Mouse (Mus musculus) liver, postnatal 0 days (tissue): ENCODE results near the gene Ankrd12. TPM values are rescaled to one million over a fixed set of nuclear protein-coding genes. Genes with fewer than 3 reads are reported as not detected.
A peak's percentile ranks its signal among the peaks of the same experiment; 100 is the strongest.

Experiments
- ATAC-seq: fragments of 200-750 bp; cut with Nextera tagmentation; 2 replicates; pipeline ENCODE4 v1.8.0; 2017; ENCODE audit warnings: mild to moderate bottlenecking, moderate library complexity
- DNase-seq: peaks from one replicate; pipeline ENCODE4 v3.0.0-alpha.2; 2016
- H3K27ac ChIP-seq: fragments of 300-500 bp; sonication (generic); 2 replicates; pipeline ENCODE4 v1.5.1; 2014; ENCODE audit warnings: antibody characterized with exemption, moderate library complexity, mild to moderate bottlenecking, low read depth
- H3K27me3 ChIP-seq: fragments of 300-500 bp; sonication (generic); 2 replicates; pipeline ENCODE4 v1.6.1; 2014; ENCODE audit warnings: low read length, control low read depth, mixed read lengths; ENCODE audit not compliant: insufficient read depth
- H3K36me3 ChIP-seq: fragments of 300-500 bp; sonication (generic); replicated peaks from 2 replicates; pipeline ENCODE4 v1.6.1; 2014; ENCODE audit warnings: mild to moderate bottlenecking, control low read depth, low read length, moderate library complexity, mixed read lengths; ENCODE audit not compliant: insufficient read depth
- H3K4me1 ChIP-seq: fragments of 300-500 bp; sonication (generic); 2 replicates; pipeline ENCODE4 v1.6.1; 2014; ENCODE audit warnings: antibody characterized with exemption, mild to moderate bottlenecking, control low read depth; ENCODE audit not compliant: insufficient read depth
- H3K4me2 ChIP-seq: fragments of 300-500 bp; sonication (generic); 2 replicates; pipeline ENCODE4 v1.6.1; 2014; ENCODE audit warnings: low read depth, mild to moderate bottlenecking, low read length, moderate library complexity, mixed read lengths
- H3K4me3 ChIP-seq: fragments of 300-500 bp; sonication (generic); 2 replicates; pipeline ENCODE4 v1.5.1; 2014; ENCODE audit warnings: low read depth, low read length
- H3K9ac ChIP-seq: fragments of 300-500 bp; sonication (generic); replicated peaks from 2 replicates; pipeline ENCODE4 v1.6.1; 2014; ENCODE audit warnings: mild to moderate bottlenecking, moderate library complexity
- H3K9me3 ChIP-seq: fragments of 300-500 bp; sonication (generic); 2 replicates; pipeline ENCODE4 v1.6.1; 2016; ENCODE audit warnings: mild to moderate bottlenecking, control low read depth, low read length, mixed read lengths
- CTCF ChIP-seq: sonication (generic); IDR thresholded peaks from 2 replicates; pipeline ENCODE4 v1.5.1; 2016; ENCODE audit warnings: antibody characterized with exemption, low read depth
- EP300 ChIP-seq: IDR thresholded peaks from 2 replicates; pipeline ENCODE4 v1.6.1; 2016; ENCODE audit warnings: antibody characterized with exemption, low read depth, mild to moderate bottlenecking
- WGBS: fragments of 180-500 bp; shearing (Covaris S2); extraction: QIAGEN DNeasy Blood & Tissue Kit; methylation state at CpG from one replicate; pipeline ENCODE4 v1.1.7; 2014; ENCODE audit not compliant: insufficient replicate concordance; 5-methylcytosine and 5-hydroxymethylcytosine counted together
- polyA plus RNA-seq: library from polyadenylated mRNA; unstranded; fragments of >200 nt; fragmentation: Nextera tagmentation; extraction: Ambion mirVana; gene quantifications from 2 replicates; pipeline ENCODE4 v1.2.1, GENCODE M21; 2015

The Ankrd12 gene
- polyA plus RNA-seq, result 7.9 and 8.2 TPM in 2 replicates

DNA sequence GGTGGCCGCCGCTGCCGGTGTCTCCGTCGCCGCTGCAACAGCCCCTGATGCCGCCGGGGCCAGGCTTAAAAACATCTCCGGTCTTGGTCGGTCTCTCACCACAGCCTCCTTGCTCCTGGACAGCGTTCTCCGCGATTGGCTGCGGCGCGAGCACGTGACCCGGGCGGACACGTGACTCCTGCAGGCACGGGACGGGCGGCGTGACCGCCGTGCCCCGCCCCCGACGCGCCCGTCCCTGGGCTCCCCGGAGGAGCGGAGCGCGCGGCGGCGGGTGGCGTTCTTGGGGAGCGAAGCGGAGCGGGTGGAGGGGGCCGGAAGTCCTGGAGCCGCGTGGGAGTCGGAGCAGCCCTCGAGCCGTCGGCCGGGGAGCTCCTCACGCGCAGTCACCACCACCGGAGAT lies at the start of gene Ankrd12:
Gene Ankrd12, minus strand, starts transcription at position 156 of the 400 bp plus-strand sequence.
- H3K27me3 ChIP-seq, result no peaks in the 10 kb centered on the region
- H3K36me3 ChIP-seq, result peaks cover 20% of the 10 kb centered on the region
- H3K4me2 ChIP-seq, result peak within 1 kb of the TSS; percentile 79
- H3K27ac ChIP-seq, result peak within 1 kb of the TSS; percentile 98
- peaks cover 6% of the 10 kb centered on the region; the same call in 1 of the 2 replicates for H3K4me1 ChIP-seq
- 6% methylated on average over 47 of the region's 53 CpGs for WGBS
- peak within 1 kb of the TSS; percentile 88 for H3K4me3 ChIP-seq
- ATAC-seq (peak; percentile 97), DNase-seq (peak; percentile 97)
- peak within 1 kb of the TSS; percentile 82 for H3K9ac ChIP-seq
- H3K9me3 ChIP-seq, result no peaks in the 10 kb centered on the region
- no peak for TF ChIP-seq CTCF
- TF ChIP-seq EP300, result no peak

DNA sequence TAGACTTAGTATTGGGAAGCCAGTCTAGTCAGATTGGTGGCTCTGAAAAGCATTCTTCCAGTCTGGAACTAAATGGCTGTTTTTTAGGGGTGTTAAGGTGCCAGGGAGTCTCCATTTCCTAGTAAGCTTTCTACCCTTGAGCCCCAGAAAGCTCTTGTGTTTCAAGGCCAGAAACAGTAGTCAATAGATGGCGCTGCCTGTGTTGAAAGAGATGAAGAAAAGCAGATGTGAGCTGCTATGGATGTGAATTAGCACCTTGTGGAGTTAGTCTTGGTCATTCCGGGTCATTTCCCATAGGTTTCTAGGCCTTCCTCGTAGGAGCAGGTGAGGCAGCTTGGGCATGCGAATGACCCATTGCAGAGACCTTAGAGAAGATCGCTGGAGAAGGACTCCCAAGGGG lies 48.3 kb upstream of the Ankrd12 start:
- peaks cover 28% of the 10 kb centered on the region for H3K36me3 ChIP-seq
- 0 out of 2 replicates have a peak overlapping the region, but pooled peaks have one; percentile 84 for H3K4me2 ChIP-seq
- no peak overlapping the region for H3K9ac ChIP-seq
- WGBS, result 78% methylated on average over 5 of the region's 5 CpGs
- H3K4me3 ChIP-seq, result no peak overlapping the region
- TF ChIP-seq EP300 (no peak), CTCF (peak; percentile 52)
- no peaks in the 10 kb centered on the region for H3K27me3 ChIP-seq
- ATAC-seq (no peak), DNase-seq (peak; percentile 12)
- H3K4me1 ChIP-seq, result peaks cover 5% of the 10 kb centered on the region
- H3K9me3 ChIP-seq, result no peaks in the 10 kb centered on the region
- no peak overlapping the region for H3K27ac ChIP-seq

DNA sequence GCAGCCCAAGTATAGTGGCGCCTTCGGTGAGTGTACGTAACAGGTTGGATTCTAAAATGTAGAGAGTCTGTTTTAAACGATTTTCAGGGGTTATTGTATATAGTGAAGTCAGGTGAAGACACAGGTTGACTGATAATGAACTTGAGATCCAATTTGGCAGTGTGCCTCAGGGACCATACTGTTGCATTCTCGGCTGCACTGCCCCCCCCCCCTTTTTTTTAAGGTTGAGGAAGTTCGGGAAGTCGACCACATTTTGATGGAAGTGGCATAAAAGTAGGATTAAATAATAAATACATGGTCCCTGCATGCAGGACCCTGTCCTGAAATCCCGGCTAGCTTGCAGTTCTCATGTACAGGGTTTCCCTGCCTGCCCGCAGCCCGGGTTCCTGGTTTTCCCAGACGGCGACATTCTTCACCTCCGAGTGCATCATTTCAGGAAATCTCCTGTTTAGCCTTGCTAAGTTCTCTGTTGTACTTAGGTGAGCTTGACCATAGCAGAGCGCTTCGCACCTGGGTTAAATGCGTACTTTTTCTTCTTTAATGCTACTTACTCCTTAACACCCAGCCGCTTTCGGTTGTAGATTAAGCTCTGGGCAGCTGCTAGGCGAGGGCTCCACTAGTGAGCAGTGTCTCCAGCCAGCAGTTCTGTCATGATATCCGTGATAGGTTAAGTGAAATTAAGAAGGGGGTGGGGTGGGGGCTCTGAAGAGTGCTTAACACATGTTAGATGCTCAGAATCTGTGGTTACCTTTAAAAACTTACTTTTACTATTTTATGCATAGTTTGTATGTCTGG lies 47.1 kb upstream of the Ankrd12 start:
- H3K4me1 ChIP-seq, result peaks cover 5% of the 10 kb centered on the region
- peak overlapping the region; percentile 84 for H3K4me2 ChIP-seq
- H3K9me3 ChIP-seq, result no peaks in the 10 kb centered on the region
- peak overlapping the region; percentile 74 for H3K4me3 ChIP-seq
- H3K9ac ChIP-seq, result peak overlapping the region; percentile 72
- H3K27ac ChIP-seq, result peak overlapping the region; percentile 80
- H3K27me3 ChIP-seq, result no peaks in the 10 kb centered on the region
- peak; percentile 17 for DNase-seq
- TF ChIP-seq EP300 (no peak), CTCF (no peak)
- 2% methylated on average over 20 of the region's 20 CpGs for WGBS
- ATAC-seq, result no peak
- H3K36me3 ChIP-seq, result peaks cover 26% of the 10 kb centered on the region

DNA sequence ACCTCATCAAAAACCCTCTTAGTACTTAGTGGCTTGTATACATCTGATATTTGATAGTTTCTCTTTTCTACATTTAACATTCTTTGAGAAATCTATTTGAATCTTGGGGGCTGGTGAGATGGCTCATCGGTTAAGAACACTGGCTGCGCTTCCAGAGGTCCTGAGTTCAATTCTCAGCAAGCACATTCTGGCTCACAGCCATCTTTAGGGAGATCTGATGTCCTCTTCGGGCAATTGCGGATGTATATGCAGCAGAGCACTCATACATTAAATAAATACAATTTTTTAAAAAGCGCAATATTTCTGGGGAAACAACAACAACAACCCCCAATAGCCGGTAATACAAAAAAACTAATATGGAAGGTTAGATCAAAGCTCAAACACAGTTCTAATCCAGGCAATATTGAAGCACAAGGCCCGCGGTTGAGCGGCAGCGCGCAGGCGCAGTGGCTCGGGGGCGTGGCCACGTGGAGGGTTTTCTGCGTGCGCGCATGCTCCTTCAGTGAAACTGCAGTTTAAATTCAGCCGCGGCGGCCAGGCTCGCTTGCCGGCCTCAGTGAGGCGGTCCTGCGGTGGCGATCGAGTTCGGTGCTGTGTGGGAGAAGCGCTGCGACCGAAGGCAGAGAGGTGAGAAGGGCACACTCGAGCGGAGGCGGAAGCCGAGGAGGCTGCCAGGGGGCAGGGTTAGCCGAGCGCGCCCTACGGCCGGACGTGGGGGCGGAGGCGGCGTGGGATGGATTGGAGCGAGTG lies 46.4 kb upstream of the Ankrd12 start, which contains the start of gene Ddx11:
Gene Ddx11, plus strand, starts transcription at position 455 of the 750 bp plus-strand sequence.
- Histone ChIP-seq H3K4me2 (peak within 1 kb of the TSS; percentile 84), H3K4me3 (peak within 1 kb of the TSS; percentile 74), H3K36me3 (peaks cover 31% of the 10 kb centered on the region), H3K9me3 (no peaks in the 10 kb centered on the region), H3K27ac (peak within 1 kb of the TSS; percentile 80), H3K9ac (peak within 1 kb of the TSS; percentile 72), H3K4me1 (peaks cover 5% of the 10 kb centered on the region), H3K27me3 (no peaks in the 10 kb centered on the region)
- TF ChIP-seq CTCF (peak; percentile 15; the same call in 1 of the 2 replicates), EP300 (no peak)
- DNase-seq (peak; percentile 97), ATAC-seq (peak; percentile 92)
- 8% methylated on average over 45 of the region's 45 CpGs for WGBS

DNA sequence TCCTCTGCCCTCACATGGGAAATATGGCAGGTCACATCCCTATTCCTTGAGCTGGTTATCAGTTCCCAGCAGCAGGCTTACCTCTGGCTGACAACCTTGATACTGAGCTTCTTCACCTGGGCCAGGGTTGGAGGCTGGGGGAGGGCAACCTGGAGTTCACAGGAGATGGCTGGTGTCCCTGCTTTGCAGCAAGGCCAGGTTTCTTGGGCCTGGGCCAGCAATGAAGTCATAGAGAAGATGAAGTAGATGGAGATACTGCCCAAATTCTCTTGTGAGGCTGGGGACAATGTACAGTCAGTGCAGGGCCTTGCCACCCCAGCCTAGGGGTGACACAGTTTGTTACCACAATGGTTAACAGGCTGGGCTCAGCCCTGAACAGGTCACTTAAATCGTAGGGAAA lies 43.8 kb upstream of the Ankrd12 start:
- Histone ChIP-seq H3K4me3 (no peak overlapping the region), H3K4me2 (no peak overlapping the region), H3K27me3 (no peaks in the 10 kb centered on the region), H3K9me3 (no peaks in the 10 kb centered on the region), H3K9ac (no peak overlapping the region), H3K36me3 (peaks cover 35% of the 10 kb centered on the region), H3K4me1 (peaks cover 5% of the 10 kb centered on the region), H3K27ac (no peak overlapping the region)
- no peak for TF ChIP-seq CTCF
- no peak for TF ChIP-seq EP300
- ATAC-seq (no peak), DNase-seq (no peak)
- 72% methylated on average over 1 of the region's 1 CpGs for WGBS

DNA sequence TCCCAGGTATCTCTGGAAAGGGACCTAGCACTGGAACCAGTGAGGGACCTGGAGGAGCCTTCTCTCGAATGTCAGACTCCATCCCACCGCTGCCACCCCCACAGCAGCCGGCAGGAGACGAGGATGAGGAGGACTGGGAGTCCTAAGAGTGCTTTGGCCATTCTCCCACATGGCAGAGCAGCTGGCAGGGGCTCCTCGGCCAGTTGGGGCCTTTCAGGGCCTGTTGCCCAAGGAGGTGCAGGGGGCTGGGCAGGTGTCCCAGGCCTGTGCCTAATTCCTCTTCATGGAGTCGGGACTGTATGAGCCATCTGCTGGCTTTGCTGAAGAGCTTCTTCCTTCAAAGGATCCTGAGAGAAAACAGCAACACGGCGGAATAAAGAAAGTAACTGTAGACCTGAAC lies 42.1 kb upstream of the Ankrd12 start:
- ATAC-seq, result no peak
- Histone ChIP-seq H3K9me3 (no peaks in the 10 kb centered on the region), H3K9ac (no peak overlapping the region), H3K27me3 (no peaks in the 10 kb centered on the region), H3K4me2 (no peak overlapping the region), H3K27ac (no peak overlapping the region), H3K36me3 (peaks cover 41% of the 10 kb centered on the region), H3K4me1 (peaks cover 6% of the 10 kb centered on the region; the same call in 1 of the 2 replicates), H3K4me3 (no peak overlapping the region)
- DNase-seq, result no peak
- TF ChIP-seq EP300 (no peak), CTCF (no peak)
- 91% methylated on average over 8 of the region's 8 CpGs for WGBS
